Mouse (Mus musculus): ENCODE results near the gene Lrrc8b. TPM values are rescaled to one million over a fixed set of nuclear protein-coding genes. Genes with fewer than 3 reads are reported as not detected.

Gene Lrrc8b
- polyA plus RNA-seq, 1 experiment from 2014 or later = 5.4 TPM

DNA sequence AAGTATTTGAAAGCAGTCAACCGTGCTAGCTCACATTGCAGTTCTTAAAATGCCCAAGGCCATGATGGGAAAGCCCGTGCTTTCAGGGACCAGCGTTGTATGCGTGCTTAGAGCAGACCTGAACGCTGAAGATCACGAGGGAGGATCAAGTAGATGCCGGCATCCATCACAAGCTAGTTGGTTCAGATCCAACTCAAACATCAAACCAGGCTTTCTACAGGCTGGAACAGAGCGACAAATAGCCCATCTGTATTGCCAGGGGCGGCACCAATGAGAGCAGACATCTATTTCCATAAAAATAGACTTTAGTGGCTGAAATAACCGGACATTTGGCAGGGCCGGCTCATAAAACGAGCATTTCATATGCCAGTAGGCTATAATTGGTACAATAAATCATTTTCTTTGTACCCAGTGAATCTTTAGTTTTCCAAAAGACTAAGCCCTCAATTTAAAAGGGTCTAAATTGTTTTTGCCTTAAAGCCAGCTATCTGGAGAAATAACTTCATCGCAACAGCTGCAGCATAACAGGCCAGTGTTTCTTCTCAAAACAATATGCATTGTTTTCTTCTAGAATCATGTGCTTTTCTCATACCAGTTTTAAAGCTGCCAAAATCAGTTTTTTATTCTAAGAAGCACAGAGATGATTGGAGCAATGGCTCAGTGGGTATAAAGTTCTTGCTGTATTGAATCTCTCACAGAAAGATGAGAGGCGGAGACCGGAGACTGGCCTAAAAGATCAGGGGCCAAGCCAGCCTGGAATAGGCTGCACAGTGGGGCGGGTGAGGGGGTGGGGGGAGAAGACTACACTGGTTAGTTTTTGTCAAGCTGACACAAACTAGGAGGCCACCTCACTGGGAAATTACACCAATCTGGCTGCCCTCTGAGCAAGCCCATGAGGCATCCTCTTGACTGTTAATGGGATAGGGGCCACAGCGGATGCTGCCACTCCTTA, 14.9 kb upstream of the Lrrc8b start:
- 69% methylated on average over 17 of the region's 17 CpGs for WGBS
- ATAC-seq (ENCODE audit: insufficient number of reproducible peaks, insufficient read depth, low FRiP score, low read depth) = no peak
- Histone ChIP-seq H3K9ac (ENCODE audit: low read length) (peak overlapping the region; percentile 42; the same call in 1 of the 2 replicates), H3K27ac (replicated peaks in 1 of 2; ENCODE audit: control insufficient read depth in 1 of 2, insufficient read depth in 1 of 2, low read depth in 2 of 2, low read length in 2 of 2) (no peak overlapping the region), H3K9me3 (ENCODE audit: control insufficient read depth, low read length) (no peaks in the 10 kb centered on the region), H3K4me1 (ENCODE audit: control insufficient read depth in 2 of 2, insufficient read depth in 2 of 2, low read length in 2 of 2) (no peaks in the 10 kb centered on the region), H3K4me2 (ENCODE audit: low read length) (peak overlapping the region; percentile 61), H3K4me3 (ENCODE audit: control insufficient read depth in 1 of 2, insufficient read depth in 1 of 2, low read depth in 1 of 2, low read length in 2 of 2) (peak overlapping the region; percentile 21 to 27; a peak in 2 of 4 replicates), H3K36me3 (ENCODE audit: control insufficient read depth, insufficient read depth, low read length) (no peaks in the 10 kb centered on the region), H3K27me3 (ENCODE audit: control insufficient read depth, insufficient read depth, low read length) (no peaks in the 10 kb centered on the region)

- Histone ChIP-seq H3K4me1 (ENCODE audit: control insufficient read depth in 2 of 2, insufficient read depth in 2 of 2, low read length in 2 of 2) (no peaks in the 10 kb centered on the region), H3K27me3 (ENCODE audit: control insufficient read depth, insufficient read depth, low read length) (no peaks in the 10 kb centered on the region), H3K9ac (ENCODE audit: low read length) (no peak overlapping the region), H3K27ac (replicated peaks in 1 of 2; ENCODE audit: control insufficient read depth in 1 of 2, insufficient read depth in 1 of 2, low read depth in 2 of 2, low read length in 2 of 2) (no peak overlapping the region), H3K36me3 (ENCODE audit: control insufficient read depth, insufficient read depth, low read length) (no peaks in the 10 kb centered on the region), H3K4me3 (ENCODE audit: control insufficient read depth in 1 of 2, insufficient read depth in 1 of 2, low read depth in 1 of 2, low read length in 2 of 2) (no peak overlapping the region), H3K4me2 (ENCODE audit: low read length) (no peak overlapping the region), H3K9me3 (ENCODE audit: control insufficient read depth, low read length) (no peaks in the 10 kb centered on the region)
- 85% methylated on average over 5 of the region's 6 CpGs for WGBS
- no peak for ATAC-seq (ENCODE audit: insufficient number of reproducible peaks, insufficient read depth, low FRiP score, low read depth)
Observed at GRCm38 (mm10) chr5:105401536-105401935, 14.0 kb upstream of the Lrrc8b start.

DNA sequence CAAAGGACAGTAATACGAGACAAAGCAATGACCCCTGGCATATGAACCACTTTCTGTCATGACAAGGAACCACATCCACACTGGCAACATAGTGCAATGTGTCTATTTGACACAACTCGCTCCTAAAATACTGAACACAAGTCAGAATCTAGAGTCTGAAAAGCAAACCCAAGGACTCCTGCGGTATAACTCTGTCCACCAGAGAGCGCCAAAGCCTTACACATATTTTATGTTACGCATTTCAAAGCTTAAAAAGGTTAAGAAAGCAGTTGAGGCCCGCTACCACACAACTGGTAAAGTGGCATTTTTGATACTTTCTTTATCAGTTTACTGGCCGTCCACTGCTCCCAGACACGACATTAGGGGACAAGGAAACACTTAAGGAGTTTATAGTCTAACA, 10.6 kb upstream of the Lrrc8b start:
- 8% methylated on average over 8 of the region's 8 CpGs for WGBS
- Histone ChIP-seq H3K27me3 (ENCODE audit: control insufficient read depth, insufficient read depth, low read length) (no peaks in the 10 kb centered on the region), H3K36me3 (ENCODE audit: control insufficient read depth, insufficient read depth, low read length) (no peaks in the 10 kb centered on the region), H3K4me1 (ENCODE audit: control insufficient read depth in 2 of 2, insufficient read depth in 2 of 2, low read length in 2 of 2) (no peaks in the 10 kb centered on the region), H3K9me3 (ENCODE audit: control insufficient read depth, low read length) (no peaks in the 10 kb centered on the region), H3K9ac (ENCODE audit: low read length) (no peak overlapping the region), H3K4me2 (ENCODE audit: low read length) (peak overlapping the region; percentile 22; the same call in 1 of the 2 replicates), H3K27ac (replicated peaks in 1 of 2; ENCODE audit: control insufficient read depth in 1 of 2, insufficient read depth in 1 of 2, low read depth in 2 of 2, low read length in 2 of 2) (no peak overlapping the region), H3K4me3 (ENCODE audit: control insufficient read depth in 1 of 2, insufficient read depth in 1 of 2, low read depth in 1 of 2, low read length in 2 of 2) (no peak overlapping the region)
- ATAC-seq (ENCODE audit: insufficient number of reproducible peaks, insufficient read depth, low FRiP score, low read depth) = no peak

- peaks cover 0 to 3% of the 10 kb centered on the region in 2 experiments; a peak in 1 of 4 replicates for H3K4me1 ChIP-seq (ENCODE audit: control insufficient read depth in 2 of 2, insufficient read depth in 2 of 2, low read length in 2 of 2)
- H3K27ac ChIP-seq (replicated peaks in 1 of 2; ENCODE audit: control insufficient read depth in 1 of 2, insufficient read depth in 1 of 2, low read depth in 2 of 2, low read length in 2 of 2) = no peak overlapping the region
- no peak overlapping the region for H3K4me2 ChIP-seq (ENCODE audit: low read length)
- no peaks in the 10 kb centered on the region for H3K9me3 ChIP-seq (ENCODE audit: control insufficient read depth, low read length)
- no peak overlapping the region for H3K4me3 ChIP-seq (ENCODE audit: control insufficient read depth in 1 of 2, insufficient read depth in 1 of 2, low read depth in 1 of 2, low read length in 2 of 2)
- no peak overlapping the region for H3K9ac ChIP-seq (ENCODE audit: low read length)
- 89% methylated on average over 5 of the region's 5 CpGs for WGBS
- ATAC-seq (ENCODE audit: insufficient number of reproducible peaks, insufficient read depth, low FRiP score, low read depth) = no peak
- no peaks in the 10 kb centered on the region for H3K27me3 ChIP-seq (ENCODE audit: control insufficient read depth, insufficient read depth, low read length)
- H3K36me3 ChIP-seq (ENCODE audit: control insufficient read depth, insufficient read depth, low read length) = no peaks in the 10 kb centered on the region
Observed at GRCm38 (mm10) chr5:105407661-105408060, 7.9 kb upstream of the Lrrc8b start.

DNA sequence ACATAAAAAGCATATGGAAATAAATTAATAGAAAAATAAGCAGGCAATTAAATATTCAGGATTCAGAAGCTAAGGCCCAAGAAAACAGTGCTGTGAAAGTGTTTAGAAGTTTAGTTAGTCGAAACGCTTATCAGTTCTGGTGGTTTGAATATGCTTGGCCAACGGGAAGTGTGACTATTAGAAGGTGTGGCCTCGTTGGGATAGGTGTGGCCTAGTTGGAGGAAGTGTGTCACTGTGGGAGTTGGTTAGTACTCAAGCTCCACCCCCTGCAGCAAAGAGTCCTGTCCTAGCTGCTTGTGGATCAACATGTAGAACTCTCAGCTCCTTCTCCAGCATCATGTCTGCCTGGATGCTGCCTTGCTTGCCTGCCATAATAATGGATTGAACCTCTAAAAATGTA, 6.5 kb upstream of the Lrrc8b start:
- H3K4me3 ChIP-seq (ENCODE audit: control insufficient read depth in 1 of 2, insufficient read depth in 1 of 2, low read depth in 1 of 2, low read length in 2 of 2) = no peak overlapping the region
- H3K27ac ChIP-seq (replicated peaks in 1 of 2; ENCODE audit: control insufficient read depth in 1 of 2, insufficient read depth in 1 of 2, low read depth in 2 of 2, low read length in 2 of 2) = no peak overlapping the region
- H3K36me3 ChIP-seq (ENCODE audit: control insufficient read depth, insufficient read depth, low read length) = no peaks in the 10 kb centered on the region
- no peaks in the 10 kb centered on the region for H3K9me3 ChIP-seq (ENCODE audit: control insufficient read depth, low read length)
- H3K4me1 ChIP-seq (ENCODE audit: control insufficient read depth in 2 of 2, insufficient read depth in 2 of 2, low read length in 2 of 2) = peaks cover 0 to 3% of the 10 kb centered on the region in 2 experiments; a peak in 1 of 4 replicates
- ATAC-seq (ENCODE audit: insufficient number of reproducible peaks, insufficient read depth, low FRiP score, low read depth) = no peak
- no peak overlapping the region for H3K9ac ChIP-seq (ENCODE audit: low read length)
- H3K27me3 ChIP-seq (ENCODE audit: control insufficient read depth, insufficient read depth, low read length) = no peaks in the 10 kb centered on the region
- WGBS = 81% methylated on average over 4 of the region's 4 CpGs
- H3K4me2 ChIP-seq (ENCODE audit: low read length) = no peak overlapping the region

DNA sequence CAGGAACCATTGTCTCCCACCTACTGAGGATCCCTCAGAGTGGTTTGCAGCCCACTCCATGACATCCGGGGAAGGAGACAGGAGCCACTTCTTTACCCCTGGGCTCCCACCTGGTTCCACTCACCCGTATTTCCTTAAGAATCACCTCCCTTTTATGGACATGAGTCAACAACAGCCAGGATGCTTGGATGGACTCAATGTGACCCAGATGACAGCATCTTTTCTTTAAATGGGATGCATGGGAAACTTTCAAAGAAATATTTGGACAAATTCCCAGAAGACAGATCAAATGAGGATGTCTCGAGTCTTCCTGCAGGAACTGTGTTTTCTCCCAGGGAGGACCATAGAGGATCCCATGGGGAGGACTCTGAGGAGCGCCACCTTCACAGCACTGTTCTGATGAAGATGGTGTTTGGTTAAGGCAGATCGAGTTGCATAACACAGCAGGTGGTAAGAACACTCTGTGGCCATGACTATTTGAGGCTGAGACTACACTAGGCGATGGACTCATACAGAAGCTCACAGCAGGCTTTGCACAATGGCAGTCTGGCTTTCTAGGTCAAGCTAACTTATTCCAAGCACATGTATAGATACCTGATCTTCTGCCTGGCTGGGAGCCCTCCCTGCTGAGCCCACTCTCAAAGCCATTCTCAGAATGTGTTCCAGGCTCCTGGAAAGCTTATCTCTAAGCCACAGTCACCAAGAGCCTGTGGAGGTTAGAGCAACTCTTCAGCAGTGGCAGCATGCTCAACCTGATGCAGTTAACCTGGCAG, 4.9 kb upstream of the Lrrc8b start:
- no peak for ATAC-seq (ENCODE audit: insufficient number of reproducible peaks, insufficient read depth, low FRiP score, low read depth)
- no peak overlapping the region for H3K4me2 ChIP-seq (ENCODE audit: low read length)
- 59% methylated on average over 6 of the region's 6 CpGs for WGBS

GRCm38 (mm10) chr5:105411294-105411570, 4.3 kb upstream of the Lrrc8b start:
- Histone ChIP-seq H3K9ac (ENCODE audit: low read length) (no peak overlapping the region), H3K9me3 (ENCODE audit: control insufficient read depth, low read length) (no peaks in the 10 kb centered on the region), H3K4me3 (ENCODE audit: control insufficient read depth in 1 of 2, insufficient read depth in 1 of 2, low read depth in 1 of 2, low read length in 2 of 2) (no peak overlapping the region), H3K27ac (replicated peaks in 1 of 2; ENCODE audit: control insufficient read depth in 1 of 2, insufficient read depth in 1 of 2, low read depth in 2 of 2, low read length in 2 of 2) (no peak overlapping the region), H3K4me2 (ENCODE audit: low read length) (no peak overlapping the region), H3K27me3 (ENCODE audit: control insufficient read depth, insufficient read depth, low read length) (no peaks in the 10 kb centered on the region), H3K36me3 (ENCODE audit: control insufficient read depth, insufficient read depth, low read length) (no peaks in the 10 kb centered on the region), H3K4me1 (ENCODE audit: control insufficient read depth in 2 of 2, insufficient read depth in 2 of 2, low read length in 2 of 2) (peaks cover 4 to 10% of the 10 kb centered on the region in 2 experiments; a peak in 2 of 4 replicates)
- no peak for ATAC-seq (ENCODE audit: insufficient number of reproducible peaks, insufficient read depth, low FRiP score, low read depth)
- 50% methylated on average over 4 of the region's 4 CpGs for WGBS

More for the DNA sequence above, 4.9 kb upstream of the Lrrc8b start:
- no peaks in the 10 kb centered on the region for H3K36me3 ChIP-seq (ENCODE audit: control insufficient read depth, insufficient read depth, low read length)
- no peaks in the 10 kb centered on the region for H3K9me3 ChIP-seq (ENCODE audit: control insufficient read depth, low read length)
- H3K27ac ChIP-seq (replicated peaks in 1 of 2; ENCODE audit: control insufficient read depth in 1 of 2, insufficient read depth in 1 of 2, low read depth in 2 of 2, low read length in 2 of 2) = no peak overlapping the region
- H3K4me3 ChIP-seq (ENCODE audit: control insufficient read depth in 1 of 2, insufficient read depth in 1 of 2, low read depth in 1 of 2, low read length in 2 of 2) = no peak overlapping the region
- H3K4me1 ChIP-seq (ENCODE audit: control insufficient read depth in 2 of 2, insufficient read depth in 2 of 2, low read length in 2 of 2) = peaks cover 2 to 10% of the 10 kb centered on the region in 2 experiments; a peak in 1 of 4 replicates
- no peaks in the 10 kb centered on the region for H3K27me3 ChIP-seq (ENCODE audit: control insufficient read depth, insufficient read depth, low read length)
- H3K9ac ChIP-seq (ENCODE audit: low read length) = no peak overlapping the region
